Mouse (Mus musculus) spleen, adult 18-20 months (tissue): ENCODE results near the gene Mfap2.
A peak's percentile ranks its signal among the peaks of the same experiment; 100 is the strongest.

ENCODE experiments used
- DNase-seq, 2 experiments: peaks; one replicate each; pipeline ENCODE4 v3.0.0; 2022; ENCODE audit warnings: mixed read lengths in 2 of 2

Gene Mfap2

GRCm38 (mm10) chr4:141031733-141032132 is 21.5 kb downstream of the Mfap2 start:
- peak; percentile 60 to 82 for DNase-seq

- DNase-seq = no peak
Observed at GRCm38 (mm10) chr4:141033606-141034549, 23.7 kb downstream of the Mfap2 start.

- DNase-seq = no peak
Observed at GRCm38 (mm10) chr4:141041117-141041516, 30.9 kb downstream of the Mfap2 start.

GRCm38 (mm10) chr4:141044816-141045215 is 34.6 kb downstream of the Mfap2 start:
- peak in 1 of 2 experiments; percentile 58 for DNase-seq

GRCm38 (mm10) chr4:141048810-141049475 is 38.7 kb downstream of the Mfap2 start:
- no peak for DNase-seq

- DNase-seq = no peak
Observed at GRCm38 (mm10) chr4:141049476-141049835, 39.2 kb downstream of the Mfap2 start.

GRCm38 (mm10) chr4:141052442-141052841 is 42.2 kb downstream of the Mfap2 start:
- no peak for DNase-seq

- DNase-seq = no peak
Observed at GRCm38 (mm10) chr4:141053138-141053537, 42.9 kb downstream of the Mfap2 start.

GRCm38 (mm10) chr4:141053568-141054161 is 43.4 kb downstream of the Mfap2 start:
- DNase-seq = no peak

GRCm38 (mm10) chr4:141056970-141057369 is 46.8 kb downstream of the Mfap2 start:
- no peak for DNase-seq

- DNase-seq = no peak
Observed at GRCm38 (mm10) chr4:141058835-141059234, 48.6 kb downstream of the Mfap2 start.

GRCm38 (mm10) chr4:141059616-141060425 is 49.6 kb downstream of the Mfap2 start:
- no peak for DNase-seq

- peak; percentile 99 to 100 for DNase-seq
Observed at GRCm38 (mm10) chr4:141060426-141061301, 50.4 kb downstream of the Mfap2 start, which contains the start of gene Crocc. Crocc (minus strand) TSS chr4:141060550.

GRCm38 (mm10) chr4:141064104-141064659 is 54.0 kb downstream of the Mfap2 start:
- no peak for DNase-seq

- peak; percentile 68 to 77 for DNase-seq
Observed at GRCm38 (mm10) chr4:141065123-141065522, 54.9 kb downstream of the Mfap2 start.
